ENCODE assay signal across 20 mouse cellular contexts in genomic region chr4:124685004-124685403, GRCm38 (mm10). TPM values are rescaled to one million over a fixed set of nuclear protein-coding genes. Genes with fewer than 3 reads are reported as not detected.
DNase-seq lines count a peak whose midpoint lies in the region; ATAC-seq and TF ChIP-seq lines count a peak whose summit lies in the region.
"Had no signal": no experiment of that assay in that cellular context is flagged by ENCODE, and none has a peak within 500 bp of the region (broad histone marks: within the 10 kb centered on the region; RNA-seq: fewer than 3 reads in every experiment).

No protein-coding gene starts in this region.

- DNase-seq in liver, postnatal 0 days = no peak
- DNase-seq in liver (no peak), MEL (ENCODE audit: low read depth, low spot score) (peak; percentile 44)
- DNase-seq in adrenal gland, postnatal 36 days = no peak
- DNase-seq: adrenal gland, postnatal 14 days; cerebellum, adult 11-12 months; cerebellum, postnatal 14 days; embryo, embryonic 11 days; gastrocnemius, postnatal 25 days; layer of hippocampus, postnatal 36 days; right cerebral cortex, adult 18-20 months; thymus, adult 18-20 months; thymus, postnatal 4 days had no signal

- H3K27ac ChIP-seq in intestine, postnatal 0 days (ENCODE audit: low read depth, low read length) = no peak overlapping the region
- H3K27ac ChIP-seq in intestine, embryonic 16.5 days (ENCODE audit: low read length) = no peak overlapping the region
- H3K27ac ChIP-seq in liver, postnatal 0 days (ENCODE audit: low read depth) = no peak overlapping the region
- H3K27ac ChIP-seq in MEL (ENCODE audit: control insufficient read depth, low read depth, low read length) = no peak overlapping the region
- no peak overlapping the region for H3K27ac ChIP-seq in cortical plate, adult 2 months (ENCODE audit: insufficient read depth, low read length)
- H3K27ac ChIP-seq: forebrain, embryonic 12.5 days; limb, embryonic 15.5 days had no signal

- no peaks in the 10 kb centered on the region for H3K9me3 ChIP-seq in intestine, postnatal 0 days (ENCODE audit: control insufficient read depth)
- H3K9me3 ChIP-seq in intestine, embryonic 16.5 days (ENCODE audit: control insufficient read depth, low read length) = no peaks in the 10 kb centered on the region
- H3K9me3 ChIP-seq in liver, postnatal 0 days (ENCODE audit: low read length) = no peaks in the 10 kb centered on the region
- H3K9me3 ChIP-seq in MEL (replicated peaks; ENCODE audit: insufficient read depth, low read length) = no peaks in the 10 kb centered on the region
- H3K9me3 ChIP-seq: forebrain, embryonic 12.5 days; limb, embryonic 15.5 days had no signal

- no peak for ATAC-seq in intestine, postnatal 0 days
- no peak for ATAC-seq in intestine, embryonic 16.5 days
- no peak for ATAC-seq in liver, postnatal 0 days
- ATAC-seq: inflammation-experienced regulatory T-cells, adult 6 months; midbrain, embryonic 16.5 days had no signal

- no peak overlapping the region for H3K4me2 ChIP-seq in intestine, postnatal 0 days (replicated peaks; ENCODE audit: low read depth)
- no peak overlapping the region for H3K4me2 ChIP-seq in intestine, embryonic 16.5 days (ENCODE audit: low read depth, low read length)
- H3K4me2 ChIP-seq in liver, postnatal 0 days (ENCODE audit: low read depth, low read length) = no peak overlapping the region
- H3K4me2 ChIP-seq: forebrain, embryonic 12.5 days; limb, embryonic 15.5 days had no signal

- peak; percentile 22 for TF ChIP-seq RAD21 in MEL (IDR thresholded peaks at IDR 0.05; ENCODE audit: low read depth, low read length)

- H3K4me1 ChIP-seq in intestine, postnatal 0 days (replicated peaks; ENCODE audit: control insufficient read depth, insufficient read depth, low read length) = no peaks in the 10 kb centered on the region
- H3K4me1 ChIP-seq in intestine, embryonic 16.5 days (ENCODE audit: control insufficient read depth, insufficient read depth, low read length) = no peaks in the 10 kb centered on the region
- no peaks in the 10 kb centered on the region for H3K4me1 ChIP-seq in liver, postnatal 0 days (ENCODE audit: insufficient read depth)
- H3K4me1 ChIP-seq in MEL (ENCODE audit: control insufficient read depth in 1 of 2, insufficient read depth in 2 of 2, low read length in 2 of 2) = no peaks in the 10 kb centered on the region
- H3K4me1 ChIP-seq in cortical plate, adult 2 months (ENCODE audit: control insufficient read depth, insufficient read depth, low read length) = no peaks in the 10 kb centered on the region
- H3K4me1 ChIP-seq: forebrain, embryonic 12.5 days; limb, embryonic 15.5 days had no signal

- H3K9ac ChIP-seq in intestine, postnatal 0 days (ENCODE audit: low read depth, low read length) = no peak overlapping the region
- H3K9ac ChIP-seq in intestine, embryonic 16.5 days (ENCODE audit: low read depth, low read length) = no peak overlapping the region
- H3K9ac ChIP-seq in liver, postnatal 0 days (replicated peaks) = no peak overlapping the region
- H3K9ac ChIP-seq in MEL (ENCODE audit: control insufficient read depth, low read depth, low read length, poor library complexity, severe bottlenecking) = no peak overlapping the region
- H3K9ac ChIP-seq: forebrain, embryonic 12.5 days; limb, embryonic 15.5 days had no signal

- peaks cover 39% of the 10 kb centered on the region for H3K36me3 ChIP-seq in intestine, postnatal 0 days (ENCODE audit: control insufficient read depth, insufficient read depth)
- peaks cover 16% of the 10 kb centered on the region for H3K36me3 ChIP-seq in intestine, embryonic 16.5 days (ENCODE audit: control insufficient read depth, insufficient read depth, low read length)
- peaks cover 40% of the 10 kb centered on the region for H3K36me3 ChIP-seq in liver, postnatal 0 days (replicated peaks; ENCODE audit: insufficient read depth, low read length)
- H3K36me3 ChIP-seq in MEL (ENCODE audit: control insufficient read depth in 1 of 2, insufficient read depth in 2 of 2, low read length in 2 of 2) = peaks cover 4 to 33% of the 10 kb centered on the region in 2 experiments

- no peak overlapping the region for H3K4me3 ChIP-seq in intestine, postnatal 0 days (ENCODE audit: low read depth, low read length)
- H3K4me3 ChIP-seq in intestine, embryonic 16.5 days (ENCODE audit: low read length) = no peak overlapping the region
- H3K4me3 ChIP-seq in liver, postnatal 0 days (ENCODE audit: low read depth, low read length) = no peak overlapping the region
- no peak overlapping the region for H3K4me3 ChIP-seq in MEL (ENCODE audit: control insufficient read depth in 1 of 2, insufficient read depth in 1 of 2, low read depth in 2 of 2, low read length in 2 of 2)
- H3K4me3 ChIP-seq in cortical plate, adult 2 months (ENCODE audit: insufficient read depth, low read length) = no peak overlapping the region
- H3K4me3 ChIP-seq: forebrain, embryonic 12.5 days; limb, embryonic 15.5 days had no signal

- no peak for TF ChIP-seq POLR2A in MEL (IDR thresholded peaks at IDR 0.05; ENCODE audit: control insufficient read depth in 1 of 2, insufficient read depth in 1 of 2, low read depth in 1 of 2, low read length in 2 of 2, poor library complexity in 1 of 2)
- no peak for TF ChIP-seq POLR2A in cortical plate, adult 2 months (IDR thresholded peaks at IDR 0.05; ENCODE audit: extremely low read depth, insufficient read depth, low read length)

- TF ChIP-seq CTCF in intestine, postnatal 0 days (IDR thresholded peaks at IDR 0.05; ENCODE audit: low read depth) = peak; percentile 46
- peak; percentile 43 for TF ChIP-seq CTCF in liver, postnatal 0 days (IDR thresholded peaks at IDR 0.05; ENCODE audit: low read depth)
- TF ChIP-seq CTCF in MEL (IDR thresholded peaks at IDR 0.05 in 2 of 3, conservative IDR thresholded peaks at IDR 0.05 in 1 of 3; ENCODE audit: control insufficient read depth in 1 of 3, insufficient read depth in 1 of 3, low read depth in 2 of 3, low read length in 3 of 3, poor library complexity in 1 of 3, severe bottlenecking in 1 of 3) = peak; percentile 22 to 46 (median 31); a peak in 5 of 6 replicates
- TF ChIP-seq CTCF in cortical plate, adult 2 months (IDR thresholded peaks at IDR 0.05; ENCODE audit: extremely low read depth, insufficient read depth, low read length) = peak; percentile 32; the same call in 1 of the 2 replicates

- H3K27me3 ChIP-seq in intestine, postnatal 0 days (replicated peaks; ENCODE audit: control insufficient read depth, insufficient read depth, low read length) = no peaks in the 10 kb centered on the region
- H3K27me3 ChIP-seq in intestine, embryonic 16.5 days (replicated peaks; ENCODE audit: control insufficient read depth, insufficient read depth, low read length) = no peaks in the 10 kb centered on the region
- H3K27me3 ChIP-seq in liver, postnatal 0 days (ENCODE audit: insufficient read depth, low read length) = no peaks in the 10 kb centered on the region
- H3K27me3 ChIP-seq in MEL (ENCODE audit: control insufficient read depth in 1 of 2, insufficient read depth in 2 of 2, low read length in 2 of 2) = no peaks in the 10 kb centered on the region
- H3K27me3 ChIP-seq: forebrain, embryonic 12.5 days; limb, embryonic 15.5 days had no signal

- peaks cover 16% of the 10 kb centered on the region for H3K79me2 ChIP-seq in MEL (ENCODE audit: control insufficient read depth, insufficient read depth, low read length, poor library complexity)

- 77% methylated on average over 4 of the region's 4 CpGs for WGBS in intestine, postnatal 0 days
- WGBS in intestine, embryonic 16.5 days = 82% methylated on average over 4 of the region's 4 CpGs
- 74% methylated on average over 4 of the region's 4 CpGs for WGBS in liver, postnatal 0 days (ENCODE audit: insufficient replicate concordance)

- TF ChIP-seq EP300 in liver, postnatal 0 days (IDR thresholded peaks at IDR 0.05; ENCODE audit: low read depth) = no peak
- TF ChIP-seq EP300 in MEL (IDR thresholded peaks at IDR 0.05; ENCODE audit: low read depth in 1 of 2, low read length in 2 of 2) = no peak

RNA-seq across cellular contexts. Expression of gene Utp11, which starts 8.4 kb away (rescaled TPM):
- 29.6 and 32.3 TPM in 2 replicates for polyA plus RNA-seq in intestine, postnatal 0 days (2015; fragmentation: Nextera tagmentation; extraction: Ambion mirVana)
- polyA plus RNA-seq in intestine, embryonic 16.5 days (2015; fragmentation: Nextera tagmentation; extraction: Ambion mirVana) = 51.8 and 58.6 TPM in 2 replicates
- polyA plus RNA-seq in liver, postnatal 0 days (2015; fragmentation: Nextera tagmentation; extraction: Ambion mirVana) = 20.1 and 21.6 TPM in 2 replicates
- total RNA-seq in MEL (2012; rRNA removed) = 65.3 and 68.3 TPM in 2 replicates
- 10 to 100 TPM in 1 of 2 experiments, not detected in 1; 86.9 TPM for polyA plus RNA-seq in MEL (2012; ENCODE audit: insufficient read depth in 1 of 2, insufficient read length in 2 of 2, low read depth in 1 of 2, low replicate concordance in 2 of 2, missing spikeins in 1 of 2)
- 18.6 and 19.3 TPM in 2 replicates for polyA plus RNA-seq in cortical plate, adult 2 months (2012; rRNA removed)
- total RNA-seq in adrenal gland, postnatal 36 days (2021) = 10 to 100 TPM; 30.0 to 40.6 TPM

RNA-seq across cellular contexts. Expression of gene Fhl3, which starts 15.5 kb away (rescaled TPM):
- polyA plus RNA-seq in intestine, postnatal 0 days (2015; fragmentation: Nextera tagmentation; extraction: Ambion mirVana) = 3.8 TPM in 2 replicates
- polyA plus RNA-seq in intestine, embryonic 16.5 days (2015; fragmentation: Nextera tagmentation; extraction: Ambion mirVana) = 5.1 and 5.2 TPM in 2 replicates
- polyA plus RNA-seq in liver, postnatal 0 days (2015; fragmentation: Nextera tagmentation; extraction: Ambion mirVana) = 2.5 and 2.7 TPM in 2 replicates
- 5.6 TPM in 2 replicates for total RNA-seq in MEL (2012; rRNA removed)
- polyA plus RNA-seq in MEL (2012; ENCODE audit: insufficient read depth in 1 of 2, insufficient read length in 2 of 2, low read depth in 1 of 2, low replicate concordance in 2 of 2, missing spikeins in 1 of 2) = 10 to 100 TPM in 1 of 2 experiments, not detected in 1; 13.8 TPM
- 1.8 and 2.4 TPM in 2 replicates for polyA plus RNA-seq in cortical plate, adult 2 months (2012; rRNA removed)
- 1 to 10 TPM; 8.1 to 9.0 TPM for total RNA-seq in adrenal gland, postnatal 36 days (2021)

RNA-seq across cellular contexts. Expression of gene Pou3f1, which starts 28.4 kb away (rescaled TPM):
- 0.08 TPM in 1 of 2 replicates, not detected in the other for polyA plus RNA-seq in intestine, postnatal 0 days (2015; fragmentation: Nextera tagmentation; extraction: Ambion mirVana)
- polyA plus RNA-seq in intestine, embryonic 16.5 days (2015; fragmentation: Nextera tagmentation; extraction: Ambion mirVana) = 0.04 TPM in 1 of 2 replicates, not detected in the other
- polyA plus RNA-seq in liver, postnatal 0 days (2015; fragmentation: Nextera tagmentation; extraction: Ambion mirVana) = not detected in 2 replicates
- not detected in 2 replicates for total RNA-seq in MEL (2012; rRNA removed)
- not detected for polyA plus RNA-seq in MEL (2012; ENCODE audit: insufficient read depth in 1 of 2, insufficient read length in 2 of 2, low read depth in 1 of 2, low replicate concordance in 2 of 2, missing spikeins in 1 of 2)
- polyA plus RNA-seq in cortical plate, adult 2 months (2012; rRNA removed) = 13.8 and 15.8 TPM in 2 replicates
- total RNA-seq in adrenal gland, postnatal 36 days (2021) = under 1 TPM in 1 of 2 experiments, not detected in 1; 0.10 TPM
- polyA plus RNA-seq: inflammation-experienced regulatory T-cells, adult 6 months had no signal

RNA-seq across cellular contexts. Expression of gene Sf3a3, which starts 29.6 kb away (rescaled TPM):
- polyA plus RNA-seq in intestine, postnatal 0 days (2015; fragmentation: Nextera tagmentation; extraction: Ambion mirVana) = 45.3 and 45.7 TPM in 2 replicates
- polyA plus RNA-seq in intestine, embryonic 16.5 days (2015; fragmentation: Nextera tagmentation; extraction: Ambion mirVana) = 105 and 125 TPM in 2 replicates
- polyA plus RNA-seq in liver, postnatal 0 days (2015; fragmentation: Nextera tagmentation; extraction: Ambion mirVana) = 37.1 and 37.2 TPM in 2 replicates
- 136 and 144 TPM in 2 replicates for total RNA-seq in MEL (2012; rRNA removed)
- 100 to 1,000 TPM; 127 to 295 TPM for polyA plus RNA-seq in MEL (2012; ENCODE audit: insufficient read depth in 1 of 2, insufficient read length in 2 of 2, low read depth in 1 of 2, low replicate concordance in 2 of 2, missing spikeins in 1 of 2)
- polyA plus RNA-seq in cortical plate, adult 2 months (2012; rRNA removed) = 33.9 and 35.4 TPM in 2 replicates
- 10 to 100 TPM; 39.3 to 39.6 TPM for total RNA-seq in adrenal gland, postnatal 36 days (2021)

RNA-seq across cellular contexts. Expression of gene Inpp5b, which starts 56.6 kb away (rescaled TPM):
- 22.4 and 23.0 TPM in 2 replicates for polyA plus RNA-seq in intestine, postnatal 0 days (2015; fragmentation: Nextera tagmentation; extraction: Ambion mirVana)
- 27.0 and 27.5 TPM in 2 replicates for polyA plus RNA-seq in intestine, embryonic 16.5 days (2015; fragmentation: Nextera tagmentation; extraction: Ambion mirVana)
- polyA plus RNA-seq in liver, postnatal 0 days (2015; fragmentation: Nextera tagmentation; extraction: Ambion mirVana) = 15.5 and 19.5 TPM in 2 replicates
- 27.7 and 28.6 TPM in 2 replicates for total RNA-seq in MEL (2012; rRNA removed)
- polyA plus RNA-seq in MEL (2012; ENCODE audit: insufficient read depth in 1 of 2, insufficient read length in 2 of 2, low read depth in 1 of 2, low replicate concordance in 2 of 2, missing spikeins in 1 of 2) = 10 to 100 TPM in 1 of 2 experiments, not detected in 1; 52.5 TPM
- polyA plus RNA-seq in cortical plate, adult 2 months (2012; rRNA removed) = 73.6 and 78.2 TPM in 2 replicates
- total RNA-seq in adrenal gland, postnatal 36 days (2021) = 10 to 100 TPM; 15.9 to 21.0 TPM

Comparison
In these comparisons a context has a peak if more than half of its experiments do, and no peak if none do; other contexts are left out.
1. RNA of gene Pou3f1, which starts 28.4 kb away (polyA plus RNA-seq): 13.8 to 15.8 TPM in cortical plate, adult 2 months; 0.04 TPM in intestine, embryonic 16.5 days, 0.08 TPM in intestine, postnatal 0 days, not detected in liver, postnatal 0 days and not detected in MEL; every median in the first group is over 10 times any median in the second.
2. Peak in every context shown above with its lines, with median percentiles within 50 percentile points of each other: CTCF ChIP-seq.